Mouse (Mus musculus) layer of hippocampus, adult 9-10 months (tissue): ENCODE results near the gene Gm5039.
"Not testable (repeated sequence)": the region's sequence is repeated elsewhere in the genome, so short reads cannot be mapped to it uniquely, and the experiment has no call there.

Source experiments
- DNase-seq: peaks from one replicate; pipeline ENCODE4 v3.0.0; 2022; ENCODE audit warnings: low spot score

Gm5039 gene

DNA sequence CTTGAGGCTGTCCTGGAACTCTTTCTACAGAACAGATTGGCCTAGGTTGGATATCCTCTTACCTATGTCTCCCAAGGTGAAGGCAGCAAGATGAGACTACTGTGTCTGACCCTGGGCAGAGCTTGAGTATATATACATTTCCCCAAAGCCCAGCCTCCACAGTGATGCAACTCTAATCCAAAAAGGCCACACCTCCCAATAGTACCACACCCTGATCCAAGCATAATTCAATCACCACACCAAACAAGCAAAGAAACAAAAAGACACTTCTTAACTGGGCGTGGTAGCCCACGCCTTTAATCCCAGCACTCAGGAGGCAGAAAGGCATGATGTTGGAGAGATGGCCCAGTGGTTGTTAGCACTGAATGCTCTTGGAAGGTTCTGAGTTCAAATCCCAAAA lies at the start of gene Gm5039:
Gene Gm5039 (minus strand): TSS at position 101 of the 400 bp plus-strand sequence.
- not testable (repeated sequence) for DNase-seq

DNA sequence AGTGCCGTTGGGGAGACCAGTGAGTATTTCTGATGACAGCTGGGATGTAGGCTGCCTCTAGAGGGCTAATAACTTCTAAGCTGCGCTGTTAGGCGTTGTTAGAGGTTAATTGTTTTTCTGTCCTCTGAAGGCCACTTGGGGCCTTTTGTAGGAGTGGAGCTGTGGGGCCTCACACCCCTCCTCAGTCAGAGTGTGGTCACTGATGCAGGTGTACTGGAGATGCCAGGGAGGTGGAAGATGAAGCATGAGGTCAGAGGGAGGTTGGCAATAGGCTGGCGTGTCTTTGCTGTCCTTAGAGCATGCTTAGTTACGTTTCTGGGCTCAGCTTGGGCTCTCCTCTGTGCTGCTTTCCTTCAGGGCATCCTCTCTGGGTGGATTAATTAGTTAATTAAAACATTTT lies 48.2 kb upstream of the Gm5039 start:
- no peak for DNase-seq

DNA sequence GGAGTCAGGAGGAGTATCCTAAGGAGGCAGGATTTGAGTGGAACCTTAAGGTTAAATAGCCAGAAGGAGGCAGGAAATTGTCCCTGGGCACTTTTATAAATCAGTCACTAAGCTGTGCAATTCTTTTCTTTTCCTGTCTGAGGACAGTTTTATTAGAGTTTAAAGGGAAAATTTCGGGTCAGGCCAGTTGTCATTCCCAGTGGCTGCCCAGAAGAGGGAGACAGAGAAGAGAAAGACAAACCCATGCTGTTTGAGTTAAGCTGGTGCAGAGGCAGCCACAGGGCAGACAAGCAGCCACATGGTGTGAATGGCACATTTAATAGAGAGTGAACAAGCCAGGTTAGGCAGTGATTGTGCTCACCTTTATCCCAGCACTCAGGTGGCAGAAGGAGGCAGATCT lies 46.5 kb upstream of the Gm5039 start:
- DNase-seq: not testable (repeated sequence)

DNA sequence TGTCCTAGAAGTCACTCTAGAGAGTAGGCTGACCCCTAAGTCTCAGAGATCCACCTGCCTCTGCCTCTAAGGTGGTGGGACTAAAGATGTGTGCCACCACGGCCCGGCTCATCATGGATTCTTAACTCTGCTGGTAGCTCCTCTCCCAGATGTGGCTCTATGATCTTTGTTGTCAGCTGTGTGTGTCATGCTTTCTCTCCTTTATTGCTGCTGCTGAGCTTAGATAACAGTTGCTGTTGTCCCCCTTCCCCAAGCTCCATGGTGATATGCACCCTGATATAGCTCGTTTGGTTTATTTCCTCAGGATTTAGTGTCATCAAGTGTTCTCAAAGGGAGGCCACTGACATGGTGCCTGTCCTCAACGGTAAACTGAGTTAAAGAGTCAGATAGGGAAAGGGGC lies 45.9 kb upstream of the Gm5039 start:
- DNase-seq: not testable (repeated sequence)

DNA sequence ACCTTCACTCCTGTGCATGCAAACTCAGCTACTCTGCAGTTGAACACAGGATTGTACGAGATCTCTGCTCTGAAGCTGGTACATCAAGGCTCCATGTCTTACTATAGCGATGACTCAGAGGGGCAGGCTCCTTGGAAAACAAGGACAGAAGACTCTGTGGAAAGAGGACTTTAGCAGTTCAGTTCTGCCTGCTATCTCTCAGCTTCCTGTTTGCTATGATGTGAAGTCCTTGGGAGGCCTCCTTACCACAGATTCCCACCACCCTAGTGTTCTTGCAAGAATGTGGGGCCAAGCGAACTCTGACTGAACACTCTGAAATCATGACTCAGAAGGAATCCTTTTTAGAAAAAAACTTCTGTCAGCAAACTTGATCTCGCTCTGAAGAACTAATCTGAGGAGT lies 44.8 kb upstream of the Gm5039 start:
- no peak for DNase-seq

DNA sequence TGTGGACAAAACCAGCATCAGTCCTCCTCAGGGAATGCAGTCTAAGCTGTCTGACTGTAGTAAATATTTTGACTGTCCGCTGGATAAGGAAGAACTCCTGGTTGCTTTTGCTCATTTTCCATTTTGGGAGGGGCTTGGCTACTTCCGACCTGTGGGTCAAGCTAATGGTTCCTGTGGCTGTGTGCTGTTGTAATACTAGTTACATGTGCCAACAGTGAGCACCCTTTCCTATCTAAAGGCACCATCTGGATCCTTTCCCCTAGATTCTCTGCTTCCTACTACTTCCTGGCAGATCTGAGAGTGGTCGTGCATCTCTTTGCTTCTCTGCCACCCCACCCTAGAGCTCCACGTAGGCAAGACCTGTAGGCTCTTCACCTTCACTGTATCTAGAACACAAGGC lies 43.8 kb upstream of the Gm5039 start:
- DNase-seq: no peak

DNA sequence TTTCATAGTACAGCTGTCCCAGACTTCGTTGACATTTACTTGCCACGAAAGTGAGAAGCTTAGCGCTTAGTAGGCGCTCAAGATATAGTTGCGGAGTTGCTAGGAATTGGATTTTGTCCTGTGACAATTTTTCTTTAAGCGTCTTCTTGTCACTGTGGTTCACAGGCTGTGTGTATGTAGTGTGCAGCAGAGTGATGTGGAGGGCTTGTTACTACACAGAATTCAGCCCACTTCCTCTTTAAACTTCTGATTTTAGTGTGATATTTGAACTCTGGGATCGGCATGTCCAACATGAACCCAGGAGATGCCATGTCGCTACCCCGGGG lies 37.3 kb upstream of the Gm5039 start:
- no peak for DNase-seq

DNA sequence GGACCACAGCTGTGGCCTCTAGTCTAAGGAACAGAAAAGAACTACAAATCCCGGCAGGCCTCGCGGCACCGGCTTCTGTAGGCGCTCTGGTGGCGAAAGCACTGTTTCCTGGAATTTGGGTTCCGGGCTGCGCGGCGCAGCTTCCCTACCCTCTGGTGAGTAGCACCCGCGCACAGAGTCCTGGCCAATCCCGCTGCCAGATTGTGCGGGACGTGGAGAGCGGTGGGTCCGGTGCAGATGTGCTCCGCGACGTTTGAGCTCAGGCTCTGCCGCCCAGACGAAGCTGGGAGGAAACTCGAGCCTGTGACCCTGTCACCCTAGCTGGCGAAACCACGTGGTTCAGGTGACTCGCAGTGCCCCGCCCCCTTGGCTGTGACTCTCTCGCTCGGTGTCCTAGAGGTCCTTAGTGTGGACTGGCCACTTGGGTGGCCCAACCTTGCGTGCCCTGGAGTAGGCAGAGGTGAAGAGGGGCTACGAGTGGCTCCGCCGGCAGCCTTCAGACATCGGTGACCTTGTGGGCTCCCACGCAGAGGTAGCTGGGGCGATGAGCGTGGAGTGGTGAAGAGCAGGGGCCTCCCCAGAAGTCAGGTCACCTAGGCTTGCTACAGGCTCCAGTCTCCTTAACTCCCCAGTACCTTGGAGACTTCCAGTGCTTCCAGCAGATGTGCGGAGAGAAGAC lies 36.8 kb upstream of the Gm5039 start, which contains the start of gene Adck1:
Gene Adck1 (plus strand): TSS at position 114 of the 679 bp plus-strand sequence.
- peak; percentile 88 for DNase-seq

DNA sequence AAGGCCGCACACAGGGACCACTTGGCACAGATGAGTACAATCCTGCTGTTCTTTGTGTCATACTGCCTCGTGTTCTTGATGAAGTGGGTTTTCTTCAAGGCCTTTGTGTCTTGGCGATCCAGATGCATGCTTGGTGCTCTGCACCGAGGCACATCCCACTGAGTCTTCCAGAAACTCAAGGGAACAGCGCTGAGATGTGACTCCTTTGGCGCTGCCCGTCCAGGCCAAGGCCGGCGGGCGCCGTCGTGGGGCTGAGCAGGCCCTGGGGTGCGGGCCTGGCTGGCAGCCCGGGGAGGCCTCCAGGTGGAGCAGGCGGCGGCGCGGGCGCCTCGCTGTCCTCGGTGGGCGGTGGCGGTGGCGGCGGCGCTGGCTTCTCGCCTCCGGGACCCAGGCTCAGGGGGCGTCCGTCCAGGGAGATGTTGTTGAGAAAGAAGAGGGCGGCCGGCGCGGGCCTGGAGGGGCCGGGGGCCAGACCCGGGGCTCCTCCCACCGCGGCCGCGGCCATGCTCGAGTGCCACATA lies 30.4 kb upstream of the Gm5039 start:
- no peak for DNase-seq

DNA sequence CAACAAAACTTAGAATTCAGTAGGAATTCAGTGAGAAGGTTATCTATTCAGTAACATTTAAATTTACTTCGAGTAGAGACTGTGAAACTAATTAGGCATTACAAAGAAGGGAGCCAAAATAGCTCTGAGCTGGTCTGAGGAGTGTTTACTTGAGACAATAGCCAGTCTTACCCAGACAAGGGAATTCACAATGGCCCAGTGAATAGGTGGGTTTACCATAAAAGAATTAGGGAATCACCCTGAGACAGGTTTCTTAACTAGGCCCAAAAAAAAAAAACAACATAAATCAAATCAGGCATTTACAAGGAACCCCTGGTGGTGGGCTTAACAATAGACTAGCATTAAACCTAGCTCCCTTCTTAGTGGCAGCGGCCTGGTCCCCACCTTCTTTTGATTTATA lies 17.5 kb upstream of the Gm5039 start:
- DNase-seq: not testable (repeated sequence)

DNA sequence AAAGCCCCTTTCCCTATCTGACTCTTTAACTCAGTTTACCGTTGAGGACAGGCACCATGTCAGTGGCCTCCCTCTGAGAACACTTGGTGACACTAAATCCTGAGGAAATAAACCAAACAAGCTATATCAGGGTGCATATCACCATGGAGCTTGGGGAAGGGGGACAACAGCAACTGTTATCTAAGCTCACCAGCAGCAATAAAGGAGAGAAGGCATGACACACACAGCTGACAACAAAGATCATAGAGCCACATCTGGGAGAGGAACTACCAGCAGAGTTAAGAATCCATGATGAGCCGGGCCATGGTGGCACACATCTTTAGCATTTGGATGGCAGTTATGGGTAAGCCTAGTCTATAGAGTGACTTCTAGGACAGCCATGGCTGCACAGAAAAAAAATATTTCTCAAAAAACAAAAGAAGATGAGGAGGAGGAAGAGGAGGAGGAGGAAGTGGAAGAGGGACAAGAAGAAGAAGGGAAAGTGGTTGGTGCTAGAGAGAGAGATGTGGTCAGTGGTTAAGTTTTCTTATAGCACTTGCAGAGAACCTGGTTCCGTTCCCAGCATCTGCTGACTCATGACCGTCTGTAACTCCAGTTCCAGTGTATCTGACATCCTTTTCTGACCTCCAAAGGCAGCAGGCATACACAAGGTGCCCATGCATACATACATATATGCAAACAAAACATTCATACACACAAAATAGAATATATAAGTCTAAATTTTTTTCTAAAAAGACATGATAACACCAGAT lies 13.0 kb upstream of the Gm5039 start:
- not testable (repeated sequence) for DNase-seq

DNA sequence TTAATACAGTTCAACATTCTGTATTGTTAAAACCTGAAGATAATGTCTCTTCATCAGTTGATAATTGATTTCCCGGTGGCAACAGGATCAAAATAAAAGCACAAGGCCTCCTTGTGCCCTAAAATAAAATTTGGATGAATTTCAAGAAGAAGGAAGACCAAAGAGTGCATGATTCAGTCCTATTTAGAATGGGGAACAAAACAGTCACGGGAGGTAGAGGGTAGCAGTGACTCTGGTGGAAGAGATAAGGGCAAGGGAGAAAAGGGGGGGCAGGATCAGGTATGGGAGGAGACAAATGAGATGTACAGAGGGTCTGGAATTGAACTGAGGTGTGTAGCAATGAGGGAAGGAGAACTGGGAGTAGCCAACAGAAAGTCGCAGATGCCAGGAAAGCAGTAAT lies 9.3 kb downstream of the Gm5039 start:
- DNase-seq: no peak

DNA sequence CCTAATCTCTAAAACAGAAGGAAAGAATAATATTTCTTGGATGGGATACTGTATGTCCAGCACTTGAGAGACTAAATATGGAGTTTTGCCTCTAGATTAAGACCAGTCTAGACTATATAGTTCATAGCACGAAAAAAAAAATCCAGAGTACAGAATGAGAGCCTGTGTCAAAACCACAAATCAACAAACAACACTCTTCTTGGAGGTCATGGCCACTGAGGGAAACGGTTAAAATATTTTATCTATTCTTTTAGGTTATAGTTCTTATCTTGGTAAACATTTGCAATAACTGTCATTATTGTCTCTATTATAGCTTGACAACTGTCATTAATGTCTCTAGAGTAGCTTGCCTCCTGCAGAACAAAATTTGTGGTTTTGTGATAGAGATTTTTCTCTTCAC lies 26.7 kb downstream of the Gm5039 start:
- DNase-seq: not testable (repeated sequence)

DNA sequence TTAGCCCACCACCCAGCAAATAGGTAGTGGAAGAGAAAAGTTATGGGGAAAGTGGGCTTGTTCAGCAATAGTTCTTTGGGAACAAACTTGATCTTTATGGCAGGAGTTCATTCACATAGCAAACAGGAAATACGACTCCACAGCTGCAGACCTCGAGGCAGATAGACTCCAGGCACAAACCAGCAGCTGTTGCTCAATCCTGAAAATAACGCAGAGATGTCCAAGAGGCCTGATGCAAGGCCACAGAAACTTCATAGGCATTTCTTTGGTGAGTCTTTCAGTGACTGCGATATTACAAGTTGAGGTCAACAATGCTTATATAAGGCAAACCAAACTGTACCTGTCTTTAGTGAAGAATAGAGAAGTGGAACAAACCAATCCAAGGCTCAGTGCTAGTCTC lies 30.7 kb downstream of the Gm5039 start:
- not testable (repeated sequence) for DNase-seq

DNA sequence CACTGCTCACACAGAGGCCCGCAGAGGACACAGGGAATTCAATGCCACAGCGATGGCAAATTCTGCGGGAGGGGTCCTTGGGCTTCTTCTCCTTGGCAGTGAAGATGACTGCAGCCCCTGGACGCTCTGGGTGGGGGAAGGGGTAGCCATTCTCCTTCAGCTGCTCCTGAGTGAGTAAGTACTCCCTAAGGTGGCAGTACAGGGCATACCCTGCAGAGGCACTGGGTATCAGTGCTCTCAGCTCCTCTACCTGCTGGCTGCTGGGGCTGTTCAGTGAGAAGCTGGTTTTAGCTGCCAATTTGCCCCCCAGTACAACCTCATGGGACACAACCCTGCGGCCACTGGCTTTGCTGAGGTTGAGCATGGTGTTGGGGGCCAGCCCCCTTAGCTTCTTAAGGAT lies 38.6 kb downstream of the Gm5039 start:
- not testable (repeated sequence) for DNase-seq

DNA sequence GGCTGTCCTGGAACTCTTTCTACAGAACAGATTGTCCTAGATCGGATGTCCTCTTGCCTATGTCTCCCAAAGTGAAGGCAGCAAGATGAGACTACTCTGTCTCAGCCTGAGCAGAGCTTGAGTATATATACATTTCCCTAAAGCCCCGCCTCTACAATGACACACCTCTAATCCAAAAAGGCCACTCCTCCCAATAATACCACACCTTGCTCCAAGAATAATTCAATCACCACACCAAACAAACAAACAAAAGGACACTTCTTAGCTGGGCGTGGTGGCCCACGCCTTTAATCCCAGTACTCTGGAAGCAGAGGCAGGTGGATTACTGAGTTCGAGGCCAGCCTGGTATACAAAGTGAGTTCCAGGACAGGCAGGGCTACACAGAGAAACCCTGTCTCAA lies 49.4 kb downstream of the Gm5039 start, which contains the start of gene Gm5662:
Gene Gm5662 (minus strand): TSS at position 101 of the 400 bp plus-strand sequence.
- DNase-seq: not testable (repeated sequence)
